Mouse (Mus musculus): Measurements from ENCODE around the gene Olfr313. TPM values are rescaled to one million over a fixed set of nuclear protein-coding genes. Genes with fewer than 3 reads are reported as not detected.
"Not testable (repeated sequence)": the region's sequence is repeated elsewhere in the genome, so short reads cannot be mapped to it uniquely, and the experiment has no call there.

The Olfr313 gene
- total RNA-seq (2021) (not detected), polyA plus RNA-seq (2012; rRNA removed) (not detected in 2 replicates)
- long read RNA-seq, result 0 reads

- DNase-seq, result not testable (repeated sequence)
Observed at GRCm38 (mm10) chr11:58814700-58815099, at the start of gene Olfr313. Olfr313 (plus strand) TSS chr11:58815000.

- DNase-seq, result no peak
Observed at GRCm38 (mm10) chr11:58772888-58773287, 41.9 kb upstream of the Olfr313 start, which contains the start of gene Olfr315. Olfr315 (plus strand) TSS chr11:58773188.

- DNase-seq, result no peak
Observed at GRCm38 (mm10) chr11:58782480-58783089, 32.2 kb upstream of the Olfr313 start, which contains the start of gene Olfr314. Olfr314 (plus strand) TSS chr11:58782952.

GRCm38 (mm10) chr11:58784182-58784581 lies 30.6 kb upstream of the Olfr313 start:
- DNase-seq, result no peak

GRCm38 (mm10) chr11:58787651-58788050 lies 27.1 kb upstream of the Olfr313 start:
- no peak for DNase-seq

GRCm38 (mm10) chr11:58788346-58788745 lies 26.5 kb upstream of the Olfr313 start:
- no peak for DNase-seq

GRCm38 (mm10) chr11:58789532-58789931 lies 25.3 kb upstream of the Olfr313 start:
- DNase-seq, result no peak

GRCm38 (mm10) chr11:58790053-58790452 lies 24.7 kb upstream of the Olfr313 start:
- no peak for DNase-seq

GRCm38 (mm10) chr11:58790646-58791045 lies 24.2 kb upstream of the Olfr313 start:
- no peak for DNase-seq

- DNase-seq, result no peak
Observed at GRCm38 (mm10) chr11:58795856-58796255, 18.9 kb upstream of the Olfr313 start.

- no peak for DNase-seq
Observed at GRCm38 (mm10) chr11:58796850-58797249, 17.9 kb upstream of the Olfr313 start.

GRCm38 (mm10) chr11:58799747-58800146 lies 15.1 kb upstream of the Olfr313 start:
- no peak for DNase-seq

- peak; percentile 13 for DNase-seq
Observed at GRCm38 (mm10) chr11:58801558-58802228, 13.1 kb upstream of the Olfr313 start, which contains the start of gene Fam183b. Fam183b (minus strand) TSS chr11:58801960.

GRCm38 (mm10) chr11:58803871-58804270 lies 10.9 kb upstream of the Olfr313 start:
- DNase-seq, result no peak

GRCm38 (mm10) chr11:58804393-58804792 lies 10.4 kb upstream of the Olfr313 start:
- DNase-seq, result no peak

GRCm38 (mm10) chr11:58812001-58812400 lies 2.8 kb upstream of the Olfr313 start:
- no peak for DNase-seq

- DNase-seq, result no peak
Observed at GRCm38 (mm10) chr11:58815676-58816075, 876 bp downstream of the Olfr313 start.

GRCm38 (mm10) chr11:58828937-58829336 lies 14.1 kb downstream of the Olfr313 start, which contains the start of gene Olfr312:
Olfr312 (plus strand) TSS chr11:58829237.
- not testable (repeated sequence) for DNase-seq

- DNase-seq, result no peak
Observed at GRCm38 (mm10) chr11:58829764-58830163, 15.0 kb downstream of the Olfr313 start.

- DNase-seq, result not testable (repeated sequence)
Observed at GRCm38 (mm10) chr11:58832541-58832940, 17.7 kb downstream of the Olfr313 start.

- DNase-seq, result not testable (repeated sequence)
Observed at GRCm38 (mm10) chr11:58838951-58839350, 24.2 kb downstream of the Olfr313 start, which contains the start of gene Olfr311. Olfr311 (plus strand) TSS chr11:58839251.

- peak; percentile 92 for DNase-seq
Observed at GRCm38 (mm10) chr11:58846919-58847461, 32.2 kb downstream of the Olfr313 start, which contains the start of gene Gm12258. Gm12258 (plus strand) TSS chr11:58847158.

GRCm38 (mm10) chr11:58847636-58848035 lies 32.8 kb downstream of the Olfr313 start:
- DNase-seq, result no peak
